Mouse (Mus musculus): ENCODE data around the gene Armc9. TPM values are rescaled to one million over a fixed set of nuclear protein-coding genes. Genes with fewer than 3 reads are reported as not detected.

Gene Armc9
- total and polyA plus RNA-seq, 3 experiments, result 7.2 to 12.0 TPM; not detected in 1

GRCm38 (mm10) chr1:86201312-86201711 lies 46.7 kb downstream of the Armc9 start:
- no peaks in the 10 kb centered on the region for H3K9me3 ChIP-seq (replicated peaks; ENCODE audit: insufficient read depth, low read length)
- TF ChIP-seq ELF1 (IDR thresholded peaks at IDR 0.05; ENCODE audit: low read depth, low read length) (no peak), BHLHE40 (IDR thresholded peaks at IDR 0.05; ENCODE audit: borderline replicate concordance, low read depth, low read length) (no peak), MEF2A (IDR thresholded peaks at IDR 0.05; ENCODE audit: extremely low read depth, insufficient replicate concordance, low read depth, low read length, poor library complexity, severe bottlenecking) (no peak), EP300 (IDR thresholded peaks at IDR 0.05; ENCODE audit: low read depth in 1 of 2, low read length in 2 of 2) (no peak), GATA1 (IDR thresholded peaks at IDR 0.05; ENCODE audit: low read depth, low read length) (no peak), GABPA (IDR thresholded peaks at IDR 0.05; ENCODE audit: low read depth, low read length) (no peak), NELFE (IDR thresholded peaks at IDR 0.05; ENCODE audit: low read depth, low read length) (no peak), CHD1 (IDR thresholded peaks at IDR 0.05; ENCODE audit: low read depth, low read length) (no peak), E2F4 (IDR thresholded peaks at IDR 0.05; ENCODE audit: borderline replicate concordance, low read depth, low read length) (no peak), MYC (IDR thresholded peaks at IDR 0.05; ENCODE audit: low read depth, low read length) (no peak), RCOR1 (IDR thresholded peaks at IDR 0.05; ENCODE audit: low read depth, low read length) (no peak), MYB (IDR thresholded peaks at IDR 0.05; ENCODE audit: low read depth, low read length) (no peak), MAX (IDR thresholded peaks at IDR 0.05; ENCODE audit: low read length) (no peak), CTCF (IDR thresholded peaks at IDR 0.05 in 2 of 3, conservative IDR thresholded peaks at IDR 0.05 in 1 of 3; ENCODE audit: control insufficient read depth in 1 of 3, insufficient read depth in 1 of 3, low read depth in 2 of 3, low read length in 3 of 3, poor library complexity in 1 of 3, severe bottlenecking in 1 of 3) (no peak)
- no peak overlapping the region for H3K27ac ChIP-seq (ENCODE audit: control insufficient read depth, low read depth, low read length)
- H3K9ac ChIP-seq (ENCODE audit: control insufficient read depth, low read depth, low read length, poor library complexity, severe bottlenecking), result no peak overlapping the region
- no peaks in the 10 kb centered on the region for H3K79me2 ChIP-seq (ENCODE audit: control insufficient read depth, insufficient read depth, low read length, poor library complexity)
- H3K36me3 ChIP-seq (ENCODE audit: control insufficient read depth in 1 of 2, insufficient read depth in 2 of 2, low read length in 2 of 2), result no peaks in the 10 kb centered on the region; a peak in 1 of 4 replicates
- no peak overlapping the region for H3K4me3 ChIP-seq (ENCODE audit: control insufficient read depth in 1 of 2, insufficient read depth in 1 of 2, low read depth in 2 of 2, low read length in 2 of 2)
- DNase-seq (ENCODE audit: low read depth, low spot score), result no peak
- no peaks in the 10 kb centered on the region for H3K27me3 ChIP-seq (ENCODE audit: control insufficient read depth in 1 of 2, insufficient read depth in 2 of 2, low read length in 2 of 2)
- H3K4me1 ChIP-seq (ENCODE audit: control insufficient read depth in 1 of 2, insufficient read depth in 2 of 2, low read length in 2 of 2), result no peaks in the 10 kb centered on the region

- Histone ChIP-seq H3K27ac (ENCODE audit: control insufficient read depth, low read depth, low read length) (no peak overlapping the region), H3K79me2 (ENCODE audit: control insufficient read depth, insufficient read depth, low read length, poor library complexity) (no peaks in the 10 kb centered on the region), H3K27me3 (ENCODE audit: control insufficient read depth in 1 of 2, insufficient read depth in 2 of 2, low read length in 2 of 2) (no peaks in the 10 kb centered on the region), H3K9ac (ENCODE audit: control insufficient read depth, low read depth, low read length, poor library complexity, severe bottlenecking) (no peak overlapping the region), H3K9me3 (replicated peaks; ENCODE audit: insufficient read depth, low read length) (no peaks in the 10 kb centered on the region), H3K4me3 (ENCODE audit: control insufficient read depth in 1 of 2, insufficient read depth in 1 of 2, low read depth in 2 of 2, low read length in 2 of 2) (no peak overlapping the region), H3K36me3 (ENCODE audit: control insufficient read depth in 1 of 2, insufficient read depth in 2 of 2, low read length in 2 of 2) (no peaks in the 10 kb centered on the region; a peak in 1 of 4 replicates), H3K4me1 (ENCODE audit: control insufficient read depth in 1 of 2, insufficient read depth in 2 of 2, low read length in 2 of 2) (no peaks in the 10 kb centered on the region)
- no peak for TF ChIP-seq MEF2A (IDR thresholded peaks at IDR 0.05; ENCODE audit: extremely low read depth, insufficient replicate concordance, low read depth, low read length, poor library complexity, severe bottlenecking)
- TF ChIP-seq POLR2A (IDR thresholded peaks at IDR 0.05; ENCODE audit: control insufficient read depth in 1 of 2, insufficient read depth in 1 of 2, low read depth in 1 of 2, low read length in 2 of 2, poor library complexity in 1 of 2), result no peak
- TF ChIP-seq POLR2AphosphoS2 (IDR thresholded peaks at IDR 0.05; ENCODE audit: low read length), result no peak
- TF ChIP-seq ZKSCAN1 (IDR thresholded peaks at IDR 0.05; ENCODE audit: low read depth, low read length), result no peak
- TF ChIP-seq ETS1 (IDR thresholded peaks at IDR 0.05; ENCODE audit: low read depth, low read length), result no peak
- no peak for TF ChIP-seq MYB (IDR thresholded peaks at IDR 0.05; ENCODE audit: low read depth, low read length)
- TF ChIP-seq NELFE (IDR thresholded peaks at IDR 0.05; ENCODE audit: low read depth, low read length), result no peak
- no peak for TF ChIP-seq EP300 (IDR thresholded peaks at IDR 0.05; ENCODE audit: low read depth in 1 of 2, low read length in 2 of 2)
- TF ChIP-seq KAT2A (conservative IDR thresholded peaks at IDR 0.05; ENCODE audit: low read depth, low read length), result no peak
- no peak for TF ChIP-seq GATA1 (IDR thresholded peaks at IDR 0.05; ENCODE audit: low read depth, low read length)
- no peak for TF ChIP-seq JUND (IDR thresholded peaks at IDR 0.05; ENCODE audit: low read depth, low read length)
- TF ChIP-seq ZMIZ1 (IDR thresholded peaks at IDR 0.05; ENCODE audit: low read depth, low read length), result no peak
- TF ChIP-seq RAD21 (IDR thresholded peaks at IDR 0.05; ENCODE audit: low read depth, low read length), result no peak
- no peak for TF ChIP-seq UBTF (IDR thresholded peaks at IDR 0.05; ENCODE audit: borderline replicate concordance, insufficient read depth, low read depth, low read length)
- DNase-seq (ENCODE audit: low read depth, low spot score), result no peak
Observed at GRCm38 (mm10) chr1:86202617-86203219, 48.1 kb downstream of the Armc9 start.
